Mouse (Mus musculus) bone marrow macrophage, adult 2 months (primary cell): Measurements from ENCODE around the gene Atrip.

Experiments
- CTCF ChIP-seq: IDR thresholded peaks from 2 replicates; pipeline ENCODE4 v1.5.1; 2012; ENCODE audit warnings: low read depth, mild to moderate bottlenecking, low read length, moderate library complexity
- POLR2A ChIP-seq: IDR thresholded peaks from 2 replicates; pipeline ENCODE4 v1.6.1; 2012; ENCODE audit warnings: mild to moderate bottlenecking, low read depth, low read length, borderline replicate concordance

GRCm38 (mm10) chr9:109021428-109021827 is 52.5 kb downstream of the Atrip start:
- TF ChIP-seq CTCF = no peak
- TF ChIP-seq POLR2A = no peak
